Mouse (Mus musculus) cerebellum, adult 9-11 months (tissue): Measurements from ENCODE around the gene Mfsd13b.

ENCODE experiments used
- DNase-seq: peaks from one replicate; pipeline ENCODE4 v3.0.0; 2022

Gene Mfsd13b

DNA sequence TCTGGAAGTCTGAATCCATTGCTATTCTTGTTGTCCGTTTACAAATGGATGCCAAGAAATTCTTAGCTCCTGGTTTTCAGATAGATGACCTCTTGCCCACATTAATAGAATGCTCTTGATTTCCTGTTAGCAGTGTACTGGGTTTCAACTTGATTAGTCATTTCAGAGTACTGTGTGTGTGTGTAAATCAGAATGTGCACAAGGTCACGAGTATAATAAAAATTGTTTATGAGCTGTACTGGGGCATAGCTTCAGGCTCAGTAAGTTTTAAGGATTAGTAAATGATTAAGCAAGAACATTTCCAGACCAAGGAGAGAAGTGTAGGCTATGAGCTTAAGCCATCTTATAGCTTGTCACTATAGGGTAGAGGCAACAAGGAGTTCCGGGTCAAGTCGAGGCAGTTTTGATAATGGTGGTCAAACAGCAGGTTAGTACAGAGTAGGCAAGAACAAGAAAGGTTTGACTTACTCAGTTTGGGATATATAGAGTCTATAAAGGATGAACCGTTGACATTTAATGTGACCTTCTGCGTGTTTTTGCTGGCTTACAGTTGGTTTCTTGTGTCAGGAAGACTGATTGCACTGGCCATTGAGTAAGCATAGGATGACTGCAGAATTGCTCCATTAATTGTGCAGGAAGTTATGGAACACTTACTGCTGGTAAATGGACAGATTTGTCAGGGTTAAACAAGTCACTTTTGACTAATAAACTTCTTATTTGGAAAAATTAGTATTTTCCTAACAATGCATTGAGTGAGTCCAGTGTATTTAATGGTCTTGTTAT lies 63.6 kb downstream of the Mfsd13b start:
- DNase-seq, result no peak

DNA sequence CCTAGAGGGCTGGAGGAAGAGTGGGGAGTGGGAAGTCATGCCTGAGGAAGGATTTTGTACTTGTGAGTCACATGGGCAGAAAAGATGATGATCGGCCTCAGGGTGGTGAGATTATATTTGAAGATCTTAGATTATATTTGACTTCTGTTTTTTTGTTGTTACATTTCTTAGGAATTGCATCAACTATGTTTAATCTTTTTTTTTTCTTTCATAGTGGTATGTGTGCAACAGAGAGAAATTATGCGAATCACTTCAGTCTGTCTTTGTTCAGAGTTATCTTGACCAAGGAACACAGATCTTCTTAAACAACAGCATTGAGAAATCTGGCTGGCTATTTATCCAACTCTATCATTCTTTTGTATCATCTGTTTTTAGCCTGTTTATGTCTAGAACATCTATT lies 65.3 kb downstream of the Mfsd13b start:
- DNase-seq, result no peak

- no peak for DNase-seq
Measured at GRCm38 (mm10) chr7:121053071-121053470, 70.8 kb downstream of the Mfsd13b start.

DNA sequence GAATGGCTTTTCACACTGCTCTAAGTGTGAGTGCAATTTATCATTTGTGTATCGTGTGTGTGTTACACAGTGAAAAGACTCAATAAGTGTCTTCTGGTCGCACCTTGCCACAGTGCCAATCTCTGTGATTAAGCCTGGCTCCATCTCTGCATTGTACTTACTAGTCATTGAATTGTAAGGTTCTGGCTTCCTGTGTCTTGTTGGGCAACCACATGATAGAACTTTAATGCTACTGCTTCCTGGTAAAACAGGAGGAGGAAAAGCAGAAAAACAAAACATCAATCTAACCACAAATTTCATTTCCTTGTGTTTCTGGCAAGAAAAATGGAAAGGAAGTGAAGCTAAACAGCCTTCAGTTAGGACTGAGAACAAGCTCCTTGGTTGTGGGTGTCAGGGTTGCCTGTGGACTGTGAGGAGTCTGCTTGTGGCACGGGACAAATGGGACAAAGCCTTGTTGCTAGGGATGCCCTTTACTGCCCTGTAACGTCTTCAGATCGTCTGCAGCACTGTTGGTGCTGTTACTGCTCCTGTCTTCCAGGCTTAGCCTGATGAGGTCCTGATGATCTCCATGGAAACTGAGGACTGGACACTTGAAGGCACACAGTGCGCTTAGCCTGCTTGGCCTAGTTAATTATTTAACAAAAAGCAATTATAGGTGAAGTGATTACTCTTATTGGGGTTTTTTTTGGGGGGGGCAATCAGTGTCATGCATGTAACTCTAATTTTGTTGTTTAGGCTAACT lies 77.3 kb downstream of the Mfsd13b start:
- DNase-seq, result no peak

DNA sequence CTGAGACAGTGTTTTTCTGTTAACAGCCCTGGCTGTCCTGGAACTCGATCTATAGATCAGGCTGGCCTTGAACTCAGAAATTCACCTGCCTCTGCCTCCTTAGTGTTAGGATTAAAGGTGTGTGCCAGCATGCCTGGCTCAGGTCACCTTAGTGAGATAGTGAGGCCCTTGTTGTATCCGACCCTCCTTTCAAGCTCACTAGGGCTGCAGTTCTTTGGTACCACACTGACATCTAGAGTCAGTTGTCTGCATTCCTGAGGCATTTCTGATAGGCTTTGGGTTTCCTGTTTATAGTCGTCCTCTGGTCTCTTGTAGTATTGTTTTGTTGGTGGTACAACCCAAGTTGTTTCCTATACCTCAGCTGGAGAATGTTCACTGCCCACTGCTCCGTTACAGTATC lies 82.0 kb downstream of the Mfsd13b start:
- no peak for DNase-seq
